Mouse (Mus musculus) heart, postnatal 10 days (tissue): ENCODE measurements at regions not wholly inside any gene's neighbourhood (a gene's known extent, or its start where the extent isn't known, plus 50 kb on each side); places are given as distances from the start of the nearest gene placed in this dataset.
A peak's percentile ranks its signal among the peaks of the same experiment; 100 is the strongest.

ENCODE experiments used
- DNase-seq, 2 experiments: peaks; one replicate each; pipeline ENCODE4 v3.0.0; 2021
- intact Hi-C: fragments of 180-260 bp; cut with DNase I; formaldehyde crosslinking; loops from one replicate; pipeline ENCODE4 v1.15.1; 2025

DNA sequence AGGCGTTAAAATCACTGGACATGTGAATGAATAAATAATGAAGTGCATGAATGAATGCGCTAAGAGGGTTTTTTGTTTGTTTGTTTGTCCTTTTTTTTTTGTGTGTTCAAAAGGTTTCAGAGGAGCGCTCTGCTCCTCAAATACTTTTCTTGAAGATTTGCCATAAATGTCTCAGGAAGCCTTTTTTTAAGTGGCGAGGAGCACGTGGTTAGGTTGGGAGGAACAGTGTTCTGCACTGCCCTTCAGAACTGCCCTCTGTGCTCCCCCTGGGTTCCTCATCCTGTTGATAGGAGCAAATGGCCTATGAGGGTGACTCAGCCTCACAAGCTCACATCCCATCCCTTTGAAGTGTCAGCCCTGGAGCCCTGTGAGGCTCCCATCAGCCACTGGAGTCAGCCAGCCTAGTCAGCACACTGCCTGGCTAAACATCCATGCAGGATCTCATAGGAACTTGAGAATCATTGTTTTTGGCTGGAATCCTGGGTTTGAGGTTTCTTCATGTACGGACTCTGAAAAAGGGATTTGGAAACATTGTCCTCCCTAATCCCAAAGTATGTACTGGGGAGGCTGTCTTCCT, 87.9 kb upstream of the Jag1 start:
- intact Hi-C loops: no loop called here

DNA sequence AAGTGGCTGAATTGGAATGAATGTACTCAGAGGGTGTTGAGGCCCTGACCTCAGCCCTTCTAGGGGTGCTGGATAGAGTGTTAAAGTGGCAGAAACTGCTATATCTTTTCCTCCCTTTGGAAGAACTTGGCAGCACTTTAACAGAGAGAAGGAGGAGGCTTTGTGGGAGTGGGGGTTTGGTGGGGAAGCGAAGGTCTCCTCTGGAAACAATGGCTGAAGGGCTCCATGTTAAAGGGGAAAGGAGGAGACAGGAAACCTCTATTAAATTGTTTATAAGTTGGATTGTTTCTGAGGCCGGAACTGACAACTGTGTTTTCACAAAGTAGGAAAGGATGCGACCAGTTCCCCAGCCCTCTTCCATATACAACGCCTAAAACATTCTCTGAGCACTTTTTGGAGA, 83.7 kb upstream of the Jag1 start:
- intact Hi-C loops: no loop called here
- no peak for DNase-seq

More for the DNA sequence above, 87.9 kb upstream of the Jag1 start:
- peak; percentile 15 to 29 for DNase-seq

DNA sequence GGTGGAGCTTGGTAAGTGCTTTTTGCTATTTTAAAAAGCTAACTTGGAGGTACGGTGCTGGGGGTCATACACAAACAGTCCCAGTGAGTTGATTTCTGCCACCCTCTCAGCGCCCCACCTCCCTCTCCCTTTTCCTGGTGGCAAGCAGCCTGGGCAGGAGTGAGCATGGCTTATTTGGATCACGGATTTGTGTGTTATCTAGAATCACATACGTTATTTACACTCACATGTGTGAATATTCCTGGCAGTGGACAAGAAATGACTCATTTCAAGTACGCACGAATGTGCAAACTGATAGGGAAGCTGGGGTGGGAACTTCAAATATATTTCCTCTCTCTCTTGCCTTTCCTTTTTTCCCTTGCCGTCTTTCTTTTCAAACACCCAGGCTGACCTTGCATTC, 75.7 kb upstream of the Jag1 start:
- no peak for DNase-seq
- intact Hi-C loops: no loop called here

DNA sequence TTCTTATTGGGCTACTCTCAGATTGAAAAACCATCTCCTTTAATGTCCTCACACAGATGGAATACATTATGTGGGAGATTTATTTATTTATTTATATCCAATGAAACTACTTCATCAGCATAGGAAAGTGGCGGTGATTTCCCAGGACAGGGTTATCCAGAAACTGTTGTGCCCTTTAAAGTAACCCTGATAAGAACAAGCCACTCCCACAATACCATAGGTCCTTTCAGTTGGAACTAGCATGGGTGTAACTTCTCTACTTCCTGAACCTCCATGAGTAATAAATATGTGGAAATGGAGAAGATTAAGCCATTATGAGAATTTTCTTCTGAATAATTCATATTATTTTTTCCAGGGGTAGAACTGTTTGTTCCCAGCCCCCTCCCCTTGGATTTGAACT, 52.7 kb upstream of the Jag1 start:
- no peak for DNase-seq
- intact Hi-C loops: no loop called here

DNA sequence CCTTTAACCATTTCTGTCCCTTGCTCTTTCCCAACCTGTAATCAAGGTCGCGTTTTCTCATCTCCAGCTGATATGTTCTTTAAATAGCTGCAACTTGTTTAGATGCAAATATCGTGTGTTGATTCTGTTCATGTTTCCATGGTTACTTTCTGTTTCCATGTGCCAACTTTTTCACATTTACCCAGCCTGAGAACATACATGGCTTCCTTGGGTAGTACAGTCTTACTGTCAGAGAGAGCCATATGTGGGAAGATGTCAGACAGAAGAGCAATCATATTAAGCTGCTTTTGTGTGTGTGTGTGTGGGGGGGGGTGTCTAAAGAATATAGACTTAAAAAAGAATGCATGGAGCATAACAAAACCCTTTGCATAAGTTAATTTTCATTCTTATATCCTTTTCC, 52.2 kb upstream of the Jag1 start:
- intact Hi-C loops: no loop called here
- no peak for DNase-seq
